Mouse (Mus musculus): ENCODE data around the gene Taok2.

DNA sequence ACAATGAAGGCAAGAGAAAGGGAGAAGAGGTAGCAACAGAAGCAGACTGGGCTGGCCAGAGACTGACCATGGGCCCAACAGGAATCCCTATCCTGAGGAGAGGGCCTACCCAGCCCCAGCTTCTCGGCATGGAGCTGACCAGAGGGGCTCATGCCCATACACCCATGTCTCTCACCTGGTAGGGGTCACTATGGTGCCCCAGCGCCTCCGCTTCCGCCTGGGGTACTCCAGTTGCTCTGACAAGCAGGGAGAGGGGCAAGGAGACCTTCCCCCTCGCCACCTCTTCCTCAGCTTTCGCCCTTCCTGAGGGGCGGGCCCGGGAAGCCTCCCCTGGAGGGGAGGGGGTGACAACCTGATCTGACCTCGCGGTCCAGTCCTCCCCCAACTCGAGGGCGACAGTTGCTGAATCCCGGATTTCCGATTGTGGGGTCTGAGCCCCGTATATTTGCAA lies 747 bp downstream of the Taok2 start:
- TF ChIP-seq GATA1 (IDR thresholded peaks at IDR 0.05; ENCODE audit: low read length) (0 out of 2 replicates have a peak, but pooled peaks have one; percentile 16), TAL1 (IDR thresholded peaks at IDR 0.05; ENCODE audit: low read length) (no peak)

Data from erythroblast, embryonic 14.5 days (primary cell).